Mouse (Mus musculus) heart, postnatal 0 days (tissue): Measurements from ENCODE around the gene Foxj3.

Experiments used
- CTCF ChIP-seq: IDR thresholded peaks from 2 replicates; pipeline ENCODE4 v1.5.1; 2016; ENCODE audit warnings: antibody characterized with exemption, control low read depth, low read depth
- EP300 ChIP-seq: IDR thresholded peaks from 2 replicates; pipeline ENCODE4 v1.6.1; 2016; ENCODE audit warnings: antibody characterized with exemption, low read depth

DNA sequence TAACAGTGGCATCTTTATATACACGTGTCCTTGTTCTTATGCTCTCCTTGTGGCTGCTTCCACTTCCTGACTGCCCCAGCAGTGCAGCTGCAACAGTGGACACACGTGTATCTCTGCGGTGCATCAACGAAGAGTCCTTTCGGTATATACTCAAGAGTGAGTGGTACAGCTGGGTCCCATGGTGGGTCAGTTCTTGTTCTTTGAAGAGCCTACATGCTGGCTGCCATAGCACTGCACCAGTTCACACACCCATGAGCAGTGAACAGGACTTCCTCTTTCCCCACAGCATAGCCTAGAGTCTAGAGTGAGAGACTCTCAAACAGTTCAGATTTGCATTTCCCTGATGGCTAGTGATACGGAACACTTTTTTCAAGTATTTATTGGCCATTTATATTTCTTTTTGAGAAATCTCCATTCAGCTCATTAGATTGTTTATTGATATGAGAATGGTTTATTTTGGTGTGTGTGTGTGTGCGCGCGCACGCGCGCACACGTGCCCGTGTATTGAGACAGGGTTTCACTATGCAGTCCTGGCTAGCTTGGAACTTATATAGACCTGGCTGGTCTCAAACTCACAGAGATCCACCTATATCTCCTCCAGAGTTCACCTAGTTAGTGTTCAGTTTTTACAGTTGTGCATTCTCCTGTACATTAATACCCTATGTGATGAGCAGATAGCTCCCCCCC lies 126.7 kb downstream of the Foxj3 start:
- TF ChIP-seq EP300 (no peak), CTCF (no peak)
